Mouse (Mus musculus) 416B (cell line): ENCODE measurements at regions not wholly inside any gene's neighbourhood (a gene's known extent, or its start where the extent isn't known, plus 50 kb on each side); places are given as distances from the start of the nearest gene placed in this dataset.

ENCODE experiments used
- DNase-seq: peaks from one replicate; pipeline ENCODE4 v3.0.0; 2011; ENCODE audit warnings: low read depth

DNA sequence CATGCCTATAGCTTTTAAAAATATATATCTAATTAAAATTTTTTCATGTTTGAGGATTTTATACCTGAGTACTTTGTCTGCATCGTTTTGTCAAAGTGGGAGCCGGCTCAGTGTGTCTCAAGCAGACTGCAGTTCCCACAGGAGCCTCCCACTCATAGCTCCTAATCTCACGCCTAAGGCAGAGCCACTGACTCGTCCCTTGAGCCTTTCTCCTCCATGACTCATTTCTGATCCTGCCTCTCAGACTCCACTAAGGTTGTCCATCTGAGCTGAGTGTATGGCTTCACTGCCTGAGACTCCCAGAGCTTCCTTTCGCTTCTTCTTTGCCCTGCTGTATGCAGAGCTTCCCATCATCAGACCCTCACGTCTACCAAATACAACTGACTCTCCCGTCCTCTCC, 98.8 kb downstream of the Efnb2 start:
- DNase-seq: no peak

DNA sequence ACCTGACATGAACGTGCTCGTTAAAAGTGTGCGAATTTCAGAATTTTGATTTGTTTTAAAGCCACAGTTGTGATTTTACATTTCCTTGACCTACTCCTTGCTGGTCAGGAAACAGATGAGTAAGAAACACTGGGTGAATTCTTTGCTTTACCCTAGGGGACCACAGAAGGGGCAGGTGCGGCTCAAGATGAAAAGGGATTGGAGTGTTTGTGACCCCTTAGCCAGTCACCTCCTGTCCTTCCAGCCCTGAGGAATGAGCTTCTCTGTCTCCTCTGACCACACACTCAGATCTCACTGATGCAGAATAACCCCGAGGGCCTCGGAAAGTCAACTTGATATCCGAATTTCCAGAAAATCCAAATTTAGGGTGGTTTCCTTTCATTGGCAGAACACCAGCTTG, 103.0 kb downstream of the Efnb2 start:
- no peak for DNase-seq

DNA sequence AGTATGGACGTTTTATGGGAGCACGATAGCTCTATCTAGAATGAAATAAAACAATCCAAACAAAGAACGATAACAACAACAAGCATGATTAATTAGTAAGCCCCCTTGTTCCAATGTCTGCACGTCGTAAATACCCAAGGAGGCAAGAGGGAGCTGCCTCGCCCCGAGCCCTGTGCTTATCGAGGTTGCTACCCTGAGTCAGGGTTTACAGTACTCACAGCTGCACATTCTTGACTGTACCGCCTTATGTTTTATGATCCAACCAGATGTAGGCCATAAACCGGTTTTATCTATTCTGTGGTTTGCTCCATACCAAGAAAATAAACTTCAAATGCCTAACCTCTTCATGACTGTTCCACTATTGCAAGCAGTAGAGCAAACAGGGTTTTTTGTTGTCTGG, 104.9 kb downstream of the Efnb2 start:
- no peak for DNase-seq

- no peak for DNase-seq
These were observed 106.4 kb downstream of the Efnb2 start for GRCm38 (mm10) chr8:8554691-8555090.

GRCm38 (mm10) chr8:8552779-8553178, 108.3 kb downstream of the Efnb2 start:
- no peak for DNase-seq

GRCm38 (mm10) chr8:8536626-8537025, 124.4 kb downstream of the Efnb2 start:
- DNase-seq: no peak

DNA sequence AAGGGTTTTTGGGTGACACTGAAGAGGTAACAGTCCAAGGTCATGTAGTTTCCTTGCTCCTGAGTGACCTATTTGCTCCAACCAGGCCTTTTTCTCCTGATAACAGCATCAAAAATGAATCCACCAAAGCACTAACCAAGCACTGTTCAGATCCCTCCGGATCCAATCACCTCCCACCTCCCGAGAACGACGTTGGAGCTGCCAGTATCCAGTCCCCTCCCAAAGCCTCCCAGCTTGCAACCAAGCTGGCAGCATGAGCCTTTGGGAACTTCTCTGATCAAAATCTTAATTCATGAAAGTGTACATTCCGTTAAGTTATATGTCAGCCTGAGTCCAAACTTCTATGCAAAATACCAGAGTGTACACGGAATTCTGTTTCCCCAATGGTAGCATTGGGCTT, 126.3 kb downstream of the Efnb2 start:
- no peak for DNase-seq

- DNase-seq: no peak
These were observed 128.1 kb downstream of the Efnb2 start for GRCm38 (mm10) chr8:8532907-8533306.

- DNase-seq: no peak
These were observed 130.5 kb downstream of the Efnb2 start for GRCm38 (mm10) chr8:8530540-8530939.

GRCm38 (mm10) chr8:8521532-8521931, 139.5 kb downstream of the Efnb2 start:
- no peak for DNase-seq

- DNase-seq: no peak
These were observed 141.3 kb downstream of the Efnb2 start for GRCm38 (mm10) chr8:8519772-8520191.

DNA sequence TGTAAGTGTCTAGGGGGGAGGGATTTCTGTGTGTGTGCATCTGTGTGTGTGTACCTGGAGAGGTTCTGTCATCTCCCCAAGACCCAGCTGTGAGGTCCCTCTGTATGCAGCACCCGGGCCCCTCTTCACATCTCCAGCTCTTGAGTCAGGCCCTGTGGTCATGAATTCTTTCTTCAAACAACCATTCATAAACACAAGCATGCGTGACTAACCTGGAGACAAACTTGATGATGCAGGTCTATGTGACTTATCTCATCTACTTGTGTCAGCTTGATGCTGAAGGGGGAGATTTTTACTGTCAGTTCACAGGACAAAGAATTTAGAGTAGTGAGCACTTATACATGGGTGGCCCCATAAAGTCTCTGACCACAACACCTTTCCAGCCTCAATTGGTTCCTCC, 143.4 kb downstream of the Efnb2 start:
- DNase-seq: no peak

GRCm38 (mm10) chr8:8516272-8516671, 144.8 kb downstream of the Efnb2 start:
- no peak for DNase-seq

GRCm38 (mm10) chr8:8499921-8500320, 161.1 kb downstream of the Efnb2 start:
- no peak for DNase-seq

DNA sequence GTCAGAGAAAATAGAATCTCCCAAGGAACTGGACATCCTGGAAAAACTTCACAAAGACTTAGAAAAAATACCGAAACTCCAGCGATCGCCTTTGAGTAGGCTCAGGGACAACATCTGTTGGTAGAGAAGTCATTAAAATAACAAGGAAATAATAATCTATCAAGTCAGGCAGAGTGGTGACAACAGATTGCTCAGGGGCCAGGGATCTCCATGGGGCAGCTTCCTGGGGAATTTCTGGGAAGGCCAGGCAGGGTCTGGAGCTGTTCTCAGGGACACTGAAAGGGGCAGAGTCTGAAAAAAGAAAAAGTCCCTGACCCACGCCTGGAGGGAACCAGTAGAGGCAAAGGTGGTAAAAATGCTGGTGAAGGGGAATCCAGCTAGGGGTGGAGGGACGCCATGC, 162.3 kb downstream of the Efnb2 start:
- no peak for DNase-seq

GRCm38 (mm10) chr8:8495472-8495871, 165.6 kb downstream of the Efnb2 start:
- no peak for DNase-seq

- DNase-seq: no peak
These were observed 166.8 kb downstream of the Efnb2 start for GRCm38 (mm10) chr8:8494281-8494680.

- no peak for DNase-seq
These were observed 169.1 kb downstream of the Efnb2 start for GRCm38 (mm10) chr8:8491908-8492307.

- no peak for DNase-seq
These were observed 171.3 kb downstream of the Efnb2 start for GRCm38 (mm10) chr8:8489784-8490183.

GRCm38 (mm10) chr8:8488695-8489571, 172.1 kb downstream of the Efnb2 start:
- no peak for DNase-seq

DNA sequence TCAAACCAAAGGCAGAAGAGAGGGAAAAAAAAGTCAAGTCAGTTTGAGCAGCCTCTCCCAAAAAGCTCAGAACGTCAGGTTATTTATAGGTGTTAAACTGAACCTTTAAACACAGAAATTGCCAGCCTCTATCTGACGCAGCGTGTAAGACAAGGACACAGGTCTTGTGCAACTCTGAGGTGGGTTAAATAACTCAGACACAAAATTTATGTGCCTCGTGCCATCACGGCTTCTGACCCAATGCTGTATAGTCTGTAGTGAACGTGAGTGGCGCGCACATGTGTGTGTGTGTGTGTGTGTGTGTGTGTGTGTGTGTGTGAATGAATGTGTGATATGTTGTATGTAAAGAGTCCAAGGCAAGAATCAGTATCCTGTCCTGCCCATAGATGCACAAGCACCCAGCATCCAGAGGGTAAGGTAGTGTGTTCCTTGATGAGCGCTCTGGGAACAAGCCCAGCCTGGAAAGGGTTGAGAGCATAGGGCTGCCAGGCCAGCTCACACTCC, 172.8 kb downstream of the Efnb2 start:
- DNase-seq: no peak

DNA sequence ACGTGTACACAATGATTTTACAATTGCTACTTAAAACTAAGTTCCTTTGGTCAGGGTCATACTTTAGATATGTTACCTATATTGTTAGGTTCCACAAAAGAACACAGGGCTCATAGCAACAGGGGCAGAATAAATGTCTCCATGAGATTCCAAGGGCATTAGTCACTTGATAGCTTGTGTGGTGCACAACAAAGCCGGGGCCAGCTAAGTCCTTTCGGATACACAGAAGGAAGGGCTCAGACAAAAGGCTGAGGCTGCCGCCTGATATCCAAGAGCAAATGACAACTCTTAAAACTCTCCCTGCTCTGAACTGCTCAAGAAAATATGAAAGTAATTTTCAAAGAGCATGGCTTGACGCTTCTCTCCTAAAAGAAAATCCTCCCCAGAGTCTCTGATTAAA, 173.3 kb downstream of the Efnb2 start:
- DNase-seq: no peak

- DNase-seq: no peak
These were observed 174.2 kb downstream of the Efnb2 start for GRCm38 (mm10) chr8:8486866-8487265.

- DNase-seq: no peak
These were observed 175.8 kb downstream of the Efnb2 start for GRCm38 (mm10) chr8:8485252-8485651.
